Mouse (Mus musculus): ENCODE measurements at regions not wholly inside any gene's neighbourhood (a gene's known extent, or its start where the extent isn't known, plus 50 kb on each side); places are given as distances from the start of the nearest gene placed in this dataset.

- Histone ChIP-seq H3K9me3 (replicated peaks) (no peaks in the 10 kb centered on the region), H3K4me1 (peaks cover 17% of the 10 kb centered on the region), H3K4me3 (no peak overlapping the region), H3K27me3 (ENCODE audit: low read depth, poor library complexity, severe bottlenecking) (no peaks in the 10 kb centered on the region), H3K27ac (replicated peaks) (no peak overlapping the region), H3K36me3 (no peaks in the 10 kb centered on the region)
- WGBS = 70% methylated on average over 9 of the region's 9 CpGs
- peak; percentile 32 for DNase-seq (ENCODE audit: low spot score)
Observed at GRCm38 (mm10) chr15:25140389-25141181, 273.0 kb downstream of the Basp1 start.

- Histone ChIP-seq H3K27ac (replicated peaks) (no peak overlapping the region), H3K36me3 (no peaks in the 10 kb centered on the region), H3K4me3 (no peak overlapping the region), H3K9me3 (replicated peaks) (no peaks in the 10 kb centered on the region), H3K27me3 (ENCODE audit: low read depth, poor library complexity, severe bottlenecking) (no peaks in the 10 kb centered on the region), H3K4me1 (peaks cover 17% of the 10 kb centered on the region)
- 27% methylated on average over 3 of the region's 3 CpGs for WGBS
- DNase-seq (ENCODE audit: low spot score) = peak; percentile 45
Observed at GRCm38 (mm10) chr15:25137091-25137490, 276.5 kb downstream of the Basp1 start.

GRCm38 (mm10) chr15:25135471-25136262 lies 277.9 kb downstream of the Basp1 start:
- WGBS = 92% methylated on average over 19 of the region's 19 CpGs
- H3K36me3 ChIP-seq = no peaks in the 10 kb centered on the region
- no peak for DNase-seq (ENCODE audit: low spot score)
- no peak overlapping the region for H3K4me3 ChIP-seq
- H3K9me3 ChIP-seq (replicated peaks) = no peaks in the 10 kb centered on the region
- no peak overlapping the region for H3K27ac ChIP-seq (replicated peaks)
- no peaks in the 10 kb centered on the region for H3K27me3 ChIP-seq (ENCODE audit: low read depth, poor library complexity, severe bottlenecking)
- H3K4me1 ChIP-seq = peaks cover 8% of the 10 kb centered on the region

- DNase-seq (ENCODE audit: low spot score) = no peak
- WGBS = 67% methylated on average over 6 of the region's 6 CpGs
- peaks cover 13% of the 10 kb centered on the region for H3K4me1 ChIP-seq
- no peaks in the 10 kb centered on the region for H3K36me3 ChIP-seq
- H3K27me3 ChIP-seq (ENCODE audit: low read depth, poor library complexity, severe bottlenecking) = no peaks in the 10 kb centered on the region
- no peak overlapping the region for H3K27ac ChIP-seq (replicated peaks)
- H3K9me3 ChIP-seq (replicated peaks) = no peaks in the 10 kb centered on the region
- no peak overlapping the region for H3K4me3 ChIP-seq
Observed at GRCm38 (mm10) chr15:25130096-25130495, 283.5 kb downstream of the Basp1 start.

- no peak for DNase-seq (ENCODE audit: low spot score)
- H3K27ac ChIP-seq (replicated peaks) = no peak overlapping the region
- H3K4me1 ChIP-seq = peaks cover 13% of the 10 kb centered on the region
- H3K4me3 ChIP-seq = no peak overlapping the region
- no peaks in the 10 kb centered on the region for H3K9me3 ChIP-seq (replicated peaks)
- 75% methylated on average over 5 of the region's 5 CpGs for WGBS
- H3K27me3 ChIP-seq (ENCODE audit: low read depth, poor library complexity, severe bottlenecking) = no peaks in the 10 kb centered on the region
- no peaks in the 10 kb centered on the region for H3K36me3 ChIP-seq
Observed at GRCm38 (mm10) chr15:25129572-25129971, 284.0 kb downstream of the Basp1 start.

- Histone ChIP-seq H3K27me3 (ENCODE audit: low read depth, poor library complexity, severe bottlenecking) (no peaks in the 10 kb centered on the region), H3K9me3 (replicated peaks) (no peaks in the 10 kb centered on the region), H3K4me3 (no peak overlapping the region), H3K36me3 (no peaks in the 10 kb centered on the region), H3K4me1 (no peaks in the 10 kb centered on the region), H3K27ac (replicated peaks) (no peak overlapping the region)
- 60% methylated on average over 4 of the region's 4 CpGs for WGBS
- DNase-seq (ENCODE audit: low spot score) = no peak
Observed at GRCm38 (mm10) chr15:25120441-25120840, 293.1 kb downstream of the Basp1 start.

GRCm38 (mm10) chr15:25117980-25118379 lies 295.6 kb downstream of the Basp1 start:
- Histone ChIP-seq H3K4me1 (no peaks in the 10 kb centered on the region), H3K27me3 (ENCODE audit: low read depth, poor library complexity, severe bottlenecking) (no peaks in the 10 kb centered on the region), H3K27ac (replicated peaks) (no peak overlapping the region), H3K4me3 (no peak overlapping the region), H3K36me3 (no peaks in the 10 kb centered on the region), H3K9me3 (replicated peaks) (no peaks in the 10 kb centered on the region)
- DNase-seq (ENCODE audit: low spot score) = peak; percentile 34
- WGBS = 39% methylated on average over 3 of the region's 3 CpGs

GRCm38 (mm10) chr15:25102727-25103126 lies 310.8 kb downstream of the Basp1 start:
- Histone ChIP-seq H3K9me3 (replicated peaks) (no peaks in the 10 kb centered on the region), H3K36me3 (no peaks in the 10 kb centered on the region), H3K4me1 (no peaks in the 10 kb centered on the region), H3K4me3 (no peak overlapping the region), H3K27ac (replicated peaks) (no peak overlapping the region), H3K27me3 (ENCODE audit: low read depth, poor library complexity, severe bottlenecking) (no peaks in the 10 kb centered on the region)
- DNase-seq (ENCODE audit: low spot score) = no peak
- WGBS = 95% methylated on average over 5 of the region's 5 CpGs

- H3K4me1 ChIP-seq = no peaks in the 10 kb centered on the region
- H3K27me3 ChIP-seq (ENCODE audit: low read depth, poor library complexity, severe bottlenecking) = no peaks in the 10 kb centered on the region
- DNase-seq (ENCODE audit: low spot score) = no peak
- H3K9me3 ChIP-seq (replicated peaks) = no peaks in the 10 kb centered on the region
- H3K4me3 ChIP-seq = no peak overlapping the region
- no peak overlapping the region for H3K27ac ChIP-seq (replicated peaks)
- H3K36me3 ChIP-seq = no peaks in the 10 kb centered on the region
- 60% methylated on average over 6 of the region's 6 CpGs for WGBS
Observed at GRCm38 (mm10) chr15:25093758-25094157, 319.8 kb downstream of the Basp1 start.

GRCm38 (mm10) chr15:25069701-25070100 lies 343.9 kb downstream of the Basp1 start:
- H3K27ac ChIP-seq (replicated peaks) = no peak overlapping the region
- no peak for DNase-seq (ENCODE audit: low spot score)
- H3K27me3 ChIP-seq (ENCODE audit: low read depth, poor library complexity, severe bottlenecking) = no peaks in the 10 kb centered on the region
- no peak overlapping the region for H3K4me3 ChIP-seq
- H3K4me1 ChIP-seq = no peaks in the 10 kb centered on the region
- H3K36me3 ChIP-seq = no peaks in the 10 kb centered on the region
- no peaks in the 10 kb centered on the region for H3K9me3 ChIP-seq (replicated peaks)
- 91% methylated on average over 1 of the region's 1 CpGs for WGBS

- Histone ChIP-seq H3K27ac (replicated peaks) (no peak overlapping the region), H3K9me3 (replicated peaks) (no peaks in the 10 kb centered on the region), H3K36me3 (no peaks in the 10 kb centered on the region), H3K4me1 (no peaks in the 10 kb centered on the region), H3K27me3 (ENCODE audit: low read depth, poor library complexity, severe bottlenecking) (no peaks in the 10 kb centered on the region), H3K4me3 (no peak overlapping the region)
- DNase-seq (ENCODE audit: low spot score) = no peak
Observed at GRCm38 (mm10) chr15:25059347-25059746, 354.2 kb downstream of the Basp1 start.

- H3K4me1 ChIP-seq = peaks cover 5% of the 10 kb centered on the region
- H3K27ac ChIP-seq (replicated peaks) = no peak overlapping the region
- peak; percentile 41 for DNase-seq (ENCODE audit: low spot score)
- H3K4me3 ChIP-seq = no peak overlapping the region
- no peaks in the 10 kb centered on the region for H3K36me3 ChIP-seq
- H3K27me3 ChIP-seq (ENCODE audit: low read depth, poor library complexity, severe bottlenecking) = no peaks in the 10 kb centered on the region
- H3K9me3 ChIP-seq (replicated peaks) = 0 out of 2 replicates have a peak, but pooled peaks cover 5% of the 10 kb centered on the region
- 52% methylated on average over 1 of the region's 1 CpGs for WGBS
Observed at GRCm38 (mm10) chr15:25047875-25048274, 365.7 kb downstream of the Basp1 start.

GRCm38 (mm10) chr15:25046514-25047138 lies 366.9 kb downstream of the Basp1 start:
- 48% methylated on average over 5 of the region's 5 CpGs for WGBS
- Histone ChIP-seq H3K4me3 (no peak overlapping the region), H3K36me3 (no peaks in the 10 kb centered on the region), H3K9me3 (replicated peaks) (0 out of 2 replicates have a peak, but pooled peaks cover 5% of the 10 kb centered on the region), H3K4me1 (peaks cover 5% of the 10 kb centered on the region), H3K27ac (replicated peaks) (no peak overlapping the region), H3K27me3 (ENCODE audit: low read depth, poor library complexity, severe bottlenecking) (no peaks in the 10 kb centered on the region)
- DNase-seq (ENCODE audit: low spot score) = peak; percentile 28

All from midbrain, embryonic 10.5 days (tissue).